Mouse (Mus musculus): ENCODE measurements at regions not wholly inside any gene's neighbourhood (a gene's known extent, or its start where the extent isn't known, plus 50 kb on each side); places are given as distances from the start of the nearest gene placed in this dataset.
A peak's percentile ranks its signal among the peaks of the same experiment; 100 is the strongest.
"Not testable (repeated sequence)": the region's sequence is repeated elsewhere in the genome, so short reads cannot be mapped to it uniquely, and the experiment has no call there.

DNA sequence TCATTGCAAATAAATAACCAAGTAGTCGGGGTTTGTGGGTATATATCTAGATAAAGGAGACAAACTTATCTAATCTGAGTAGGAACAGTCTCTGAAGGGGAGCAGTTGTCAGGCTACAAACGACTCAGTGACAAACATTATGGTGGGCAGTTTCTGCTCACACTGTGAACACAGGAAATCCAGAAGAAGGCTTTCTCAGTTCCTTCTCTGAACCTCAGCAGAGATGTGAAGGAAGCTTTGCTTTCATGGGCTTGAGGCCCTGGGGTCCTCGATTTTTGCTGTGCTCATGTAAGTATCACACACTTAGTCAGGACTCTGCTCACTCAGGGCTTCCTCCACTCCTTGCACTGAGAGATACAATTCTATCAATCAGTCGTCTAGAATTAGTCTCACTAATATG, 994.7 kb upstream of the Foxg1 start:
- DNase-seq (ENCODE audit: low spot score in 2 of 2) = no peak

GRCm38 (mm10) chr12:48388192-48388812, 994.2 kb upstream of the Foxg1 start:
- DNase-seq (ENCODE audit: low spot score in 2 of 2) = no peak

DNA sequence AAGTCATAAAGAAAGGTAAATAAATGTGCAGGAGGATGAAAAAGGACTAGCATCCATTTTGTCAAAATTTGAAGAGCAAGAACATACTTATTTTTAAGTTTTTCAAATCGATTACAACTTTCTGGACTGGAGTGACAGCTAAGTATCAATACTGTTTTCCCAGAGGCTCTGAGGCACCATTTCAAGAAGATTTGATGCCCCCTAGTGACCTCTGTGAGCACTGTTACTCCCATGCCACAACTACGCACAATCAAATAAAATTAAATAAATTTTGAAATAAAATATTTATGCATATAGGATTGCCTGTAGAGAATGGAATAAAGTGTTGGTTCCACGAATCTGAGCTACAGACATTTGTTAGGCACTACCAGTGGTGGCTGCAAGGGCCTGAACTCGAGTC, 991.5 kb upstream of the Foxg1 start:
- no peak for DNase-seq (ENCODE audit: low spot score in 2 of 2)

DNA sequence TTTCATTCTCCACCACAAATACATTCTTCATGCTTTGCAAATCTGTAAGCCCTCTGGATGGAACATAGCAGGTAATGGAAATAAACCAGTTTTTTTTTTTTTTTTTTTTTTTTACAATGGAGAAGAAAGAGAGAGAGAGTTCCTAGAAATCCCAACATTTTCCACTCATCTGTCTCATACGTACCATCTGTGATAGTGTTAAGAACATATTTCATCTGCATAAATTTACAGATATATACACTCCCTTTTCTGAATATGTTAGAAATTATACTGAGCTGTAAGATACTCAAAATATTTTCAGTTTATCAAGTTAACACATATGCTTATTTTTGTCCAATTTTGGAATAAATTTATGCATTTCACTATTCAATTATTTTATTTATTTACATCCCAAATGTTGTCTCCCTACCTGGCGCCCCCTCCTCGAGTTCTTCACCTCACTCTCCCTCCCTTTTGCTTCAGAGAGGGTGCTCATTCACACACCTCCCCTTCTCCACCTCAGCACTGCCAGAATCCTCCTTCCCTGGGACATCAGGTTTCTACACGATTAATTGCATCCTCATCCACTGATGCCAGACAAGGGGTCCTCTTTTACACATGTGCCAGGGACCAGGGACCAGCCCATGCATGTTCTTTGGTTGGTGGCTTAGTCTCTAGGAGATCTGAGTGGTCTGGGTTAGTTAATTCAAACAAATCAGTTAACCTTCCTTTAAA, 943.0 kb upstream of the Foxg1 start:
- no peak for DNase-seq (ENCODE audit: low spot score in 2 of 2)

- DNase-seq (ENCODE audit: low spot score in 2 of 2) = not testable (repeated sequence)
Measured at GRCm38 (mm10) chr12:48448719-48449118, 933.7 kb upstream of the Foxg1 start.

DNA sequence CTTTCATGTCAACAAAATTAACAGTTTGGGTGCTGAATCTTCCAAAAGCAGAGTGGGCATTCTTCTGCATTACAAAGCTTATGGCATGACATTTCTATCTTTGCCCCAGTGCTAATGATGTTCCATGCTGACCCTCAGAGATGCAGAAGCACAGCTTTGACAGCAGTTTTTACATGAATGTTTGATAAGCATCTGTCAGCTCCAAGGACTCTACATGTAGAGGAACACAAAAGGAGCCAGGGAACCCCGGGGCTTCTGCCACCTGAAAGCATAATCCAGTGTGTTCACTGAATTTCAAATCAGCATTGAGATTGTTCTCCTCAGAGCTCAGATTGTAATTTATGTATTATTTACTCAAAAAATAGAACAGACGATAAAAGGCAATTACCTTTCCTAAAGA, 920.1 kb upstream of the Foxg1 start:
- DNase-seq (ENCODE audit: low spot score in 2 of 2) = no peak

- DNase-seq (ENCODE audit: low spot score in 2 of 2) = no peak
Measured at GRCm38 (mm10) chr12:48500735-48501134, 881.7 kb upstream of the Foxg1 start.

DNA sequence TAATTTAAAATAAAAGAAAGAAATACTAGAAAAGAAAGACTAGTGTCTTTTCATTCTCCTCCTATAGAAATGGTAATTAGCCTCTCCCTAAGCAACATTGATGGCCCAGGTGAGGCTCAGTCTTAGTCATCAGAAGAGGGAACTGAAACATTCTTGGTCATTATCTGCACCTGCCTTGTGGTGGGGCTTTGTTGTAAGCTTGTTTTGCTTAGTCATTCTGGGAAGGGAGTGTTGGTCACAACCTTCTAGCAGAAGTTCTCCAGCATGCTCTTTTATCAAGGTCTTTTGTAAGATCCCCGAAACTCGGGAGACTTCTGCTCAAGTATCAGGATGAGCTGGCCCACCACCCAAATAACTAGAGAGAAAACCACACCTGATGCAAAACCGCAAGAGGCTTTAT, 870.9 kb upstream of the Foxg1 start:
- no peak for DNase-seq (ENCODE audit: low spot score in 2 of 2)

DNA sequence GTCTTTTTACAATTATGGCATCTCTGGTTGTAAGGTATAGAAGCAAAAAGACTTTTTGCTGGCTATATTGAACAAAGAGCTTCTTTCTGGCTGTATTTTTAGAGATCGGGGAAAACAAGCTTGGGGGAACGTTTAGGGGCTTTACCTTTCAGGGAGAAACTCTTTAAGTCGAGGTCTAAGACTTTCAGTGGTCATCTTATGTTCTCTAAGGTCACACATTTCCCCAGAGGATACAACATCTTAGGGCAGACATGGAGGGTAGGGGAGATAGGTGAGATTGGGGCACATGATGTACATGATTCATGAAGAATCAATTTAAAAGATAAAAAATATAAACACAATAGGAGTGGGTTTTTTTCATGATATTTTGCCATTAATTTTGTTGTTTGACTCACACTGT, 870.2 kb upstream of the Foxg1 start:
- DNase-seq (ENCODE audit: low spot score in 2 of 2) = no peak

DNA sequence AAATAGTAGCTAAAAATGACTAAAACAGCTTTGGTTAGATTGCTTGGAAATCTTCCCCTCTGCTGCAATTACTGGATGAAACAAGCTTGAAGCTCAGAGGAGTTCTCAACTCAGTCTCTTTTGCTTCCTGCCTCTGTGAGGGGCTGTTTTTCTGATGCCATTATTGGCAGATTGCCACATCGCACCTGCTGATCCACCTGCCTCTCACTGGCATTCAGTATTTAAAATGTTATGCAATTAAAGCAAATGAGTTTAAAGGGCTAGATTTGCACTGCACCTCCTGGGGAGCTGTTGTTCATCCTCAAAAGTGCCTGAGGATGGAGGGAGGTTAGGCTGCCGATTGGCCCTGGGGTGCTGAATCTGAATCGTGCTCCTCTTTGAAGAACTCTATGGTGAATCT, 860.5 kb upstream of the Foxg1 start:
- DNase-seq (ENCODE audit: low spot score in 2 of 2) = no peak

- DNase-seq (ENCODE audit: low spot score in 2 of 2) = peak in 1 of 2 experiments; percentile 3
Measured at GRCm38 (mm10) chr12:48559690-48560089, 822.8 kb upstream of the Foxg1 start.

DNA sequence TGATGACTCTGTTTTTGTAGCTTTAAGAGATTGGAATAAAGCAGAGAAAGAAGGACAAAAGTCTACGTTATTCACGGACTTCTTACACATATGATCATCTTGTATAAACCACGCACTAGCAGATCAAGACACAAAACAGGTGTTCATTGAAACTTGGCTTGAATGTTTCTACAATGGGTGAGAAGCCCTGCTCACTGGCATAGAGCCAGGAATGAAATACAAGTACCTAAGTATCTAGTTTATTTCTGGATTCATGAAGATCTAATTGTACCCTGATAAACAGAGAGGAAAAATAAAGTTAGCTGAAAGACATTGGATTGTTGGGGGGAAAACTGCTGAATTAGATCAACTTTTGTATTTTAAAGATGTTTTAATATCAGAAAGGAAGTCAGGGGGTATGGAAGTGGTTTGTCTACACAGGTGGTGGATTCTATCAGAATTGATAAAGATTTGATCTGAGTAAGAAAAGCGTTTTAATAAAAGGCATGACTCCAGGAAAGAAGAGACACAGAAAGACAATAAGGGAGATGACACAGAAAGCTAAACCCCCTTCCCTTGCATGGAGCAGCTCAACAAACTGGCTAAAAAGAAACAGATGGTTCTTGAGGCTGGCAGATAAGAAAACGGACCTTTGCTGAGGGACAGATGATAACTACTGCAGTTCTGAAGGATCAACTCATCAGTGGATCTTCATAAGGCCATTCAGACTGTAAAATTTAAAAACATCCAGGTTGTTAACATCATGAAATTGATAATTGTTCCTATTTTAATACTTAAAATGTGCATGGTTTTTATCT, 777.9 kb upstream of the Foxg1 start:
- DNase-seq (ENCODE audit: low spot score in 2 of 2) = no peak

GRCm38 (mm10) chr12:48605423-48605822, 777.0 kb upstream of the Foxg1 start:
- no peak for DNase-seq (ENCODE audit: low spot score in 2 of 2)

DNA sequence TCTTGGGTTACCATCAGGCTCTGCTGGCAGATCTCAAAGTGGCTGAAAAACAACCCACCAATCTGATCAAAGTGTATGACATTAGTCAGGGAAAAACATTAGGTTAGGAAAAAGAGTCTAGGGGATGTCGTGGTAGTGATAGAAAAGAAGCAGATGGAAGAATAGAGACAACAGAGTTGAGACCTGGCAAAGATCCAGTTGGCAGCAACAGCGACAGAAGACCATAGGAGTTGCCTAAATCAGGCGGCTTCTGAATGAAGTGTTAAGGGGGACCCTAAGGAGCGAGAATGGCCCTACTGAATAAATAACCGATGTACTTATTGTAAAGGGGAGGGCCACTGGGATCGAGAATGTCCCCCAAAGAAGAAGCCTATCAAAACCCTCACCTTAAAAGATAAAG, 773.1 kb upstream of the Foxg1 start:
- DNase-seq (ENCODE audit: low spot score in 2 of 2) = no peak

GRCm38 (mm10) chr12:48612066-48612465, 770.4 kb upstream of the Foxg1 start:
- no peak for DNase-seq (ENCODE audit: low spot score in 2 of 2)

DNA sequence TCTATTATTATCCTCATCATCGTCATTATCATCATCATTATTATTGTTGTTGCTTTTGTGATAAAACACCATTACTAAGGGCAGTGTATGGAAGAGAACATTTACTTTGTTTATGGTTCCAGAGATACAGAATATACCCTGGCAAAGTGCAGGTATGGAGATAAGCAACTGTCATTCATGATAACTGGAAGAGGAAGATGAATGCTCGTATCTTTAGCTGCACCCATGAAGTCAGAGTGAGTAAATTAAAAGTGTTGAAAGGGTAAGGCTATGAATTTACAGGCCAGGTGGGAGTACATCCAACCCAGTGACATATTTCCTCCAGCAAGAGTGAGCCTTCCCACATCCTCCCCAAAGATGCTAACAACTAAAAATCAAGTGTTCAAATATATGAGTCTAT, 766.1 kb upstream of the Foxg1 start:
- no peak for DNase-seq (ENCODE audit: low spot score in 2 of 2)

DNA sequence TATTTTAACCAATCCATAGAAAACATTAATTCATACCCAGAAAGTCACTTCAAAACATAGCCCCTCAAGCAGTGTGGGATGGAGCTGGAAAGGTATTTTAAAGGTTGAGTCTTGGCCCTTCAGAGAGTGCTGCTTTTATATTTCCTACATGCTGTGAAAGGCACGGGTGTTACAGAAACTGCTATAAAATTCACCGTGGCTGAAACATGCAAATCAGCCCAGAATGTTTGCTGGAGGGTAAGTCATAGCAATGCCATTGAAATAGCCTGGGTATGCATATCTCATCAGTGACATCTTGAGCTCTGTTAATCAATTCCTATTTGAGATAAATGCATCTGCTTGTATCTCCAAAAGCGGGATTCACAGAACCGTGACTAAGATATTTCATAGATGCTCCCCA, 748.9 kb upstream of the Foxg1 start:
- no peak for DNase-seq (ENCODE audit: low spot score in 2 of 2)

GRCm38 (mm10) chr12:48634671-48635241, 747.7 kb upstream of the Foxg1 start:
- no peak for DNase-seq (ENCODE audit: low spot score in 2 of 2)

DNA sequence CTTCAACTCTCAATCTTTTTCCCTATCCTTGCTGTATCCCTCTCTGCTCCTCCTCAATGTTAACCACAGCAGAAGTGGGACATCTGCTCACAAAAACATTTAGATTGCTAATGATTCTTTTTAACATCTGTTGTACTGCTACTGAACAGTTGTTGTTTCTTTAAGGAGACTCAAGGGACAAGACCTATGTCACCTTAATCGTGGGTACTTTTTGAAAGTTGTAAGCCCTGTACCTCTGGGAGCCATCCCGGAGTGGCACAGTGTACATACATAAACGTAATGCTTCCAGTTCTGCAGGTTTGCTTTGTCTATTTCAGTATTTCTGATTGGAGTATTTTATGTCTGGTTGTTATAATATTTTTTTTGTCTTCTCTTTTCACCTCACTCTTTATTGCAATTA, 740.5 kb upstream of the Foxg1 start:
- DNase-seq (ENCODE audit: low spot score in 2 of 2) = no peak

DNA sequence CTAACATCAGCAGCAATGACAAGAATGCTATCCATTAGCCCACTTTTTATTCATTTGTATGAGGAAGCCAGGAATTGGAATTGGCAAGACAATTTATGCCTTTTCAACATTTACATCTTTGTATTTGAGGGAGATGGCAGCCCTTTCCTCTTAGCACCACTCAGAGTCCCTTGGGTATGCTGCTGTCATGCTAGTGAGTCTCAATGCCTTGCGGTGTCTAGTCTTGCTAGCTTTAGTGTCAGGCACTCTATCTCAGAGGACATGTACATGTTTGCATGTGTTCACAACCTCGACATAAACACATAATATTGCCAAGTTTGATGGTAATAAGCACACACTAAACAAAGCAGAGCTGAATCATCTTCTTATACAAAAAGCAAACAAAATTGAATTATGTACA, 737.3 kb upstream of the Foxg1 start:
- no peak for DNase-seq (ENCODE audit: low spot score in 2 of 2)

GRCm38 (mm10) chr12:48645910-48646309, 736.5 kb upstream of the Foxg1 start:
- no peak for DNase-seq (ENCODE audit: low spot score in 2 of 2)

GRCm38 (mm10) chr12:48675176-48675575, 707.3 kb upstream of the Foxg1 start:
- DNase-seq (ENCODE audit: low spot score in 2 of 2) = no peak

- DNase-seq (ENCODE audit: low spot score in 2 of 2) = no peak
Measured at GRCm38 (mm10) chr12:48680957-48681356, 701.5 kb upstream of the Foxg1 start.

Data from thymus, postnatal 10 days (tissue).